Mouse (Mus musculus): ENCODE results near the gene Tspan11.

Gene Tspan11

DNA sequence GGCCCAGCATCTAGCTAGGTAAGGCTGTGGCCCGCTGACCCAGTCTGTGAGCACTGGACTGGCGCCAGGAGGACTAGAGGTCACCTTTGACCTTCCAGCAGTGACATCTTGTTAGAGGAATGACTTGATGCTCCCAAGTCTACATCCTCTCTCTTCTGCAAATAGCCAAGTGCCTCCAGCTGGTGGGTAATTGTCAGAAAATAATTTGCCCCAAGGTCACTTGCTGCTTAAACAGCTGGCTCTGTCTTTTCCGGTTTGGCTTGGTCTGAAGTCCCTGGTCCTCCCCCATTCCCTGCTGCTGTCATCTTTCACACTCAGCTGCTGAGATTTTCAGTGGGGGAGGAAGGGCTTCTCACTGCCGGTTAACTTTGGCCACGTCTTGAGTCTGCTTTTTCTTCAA lies 45.3 kb downstream of the Tspan11 start:
- no peak for DNase-seq (ENCODE audit: low spot score in 2 of 2)

GRCm38 (mm10) chr6:127933841-127934240 lies 46.5 kb downstream of the Tspan11 start:
- no peak for DNase-seq (ENCODE audit: low spot score in 2 of 2)

DNA sequence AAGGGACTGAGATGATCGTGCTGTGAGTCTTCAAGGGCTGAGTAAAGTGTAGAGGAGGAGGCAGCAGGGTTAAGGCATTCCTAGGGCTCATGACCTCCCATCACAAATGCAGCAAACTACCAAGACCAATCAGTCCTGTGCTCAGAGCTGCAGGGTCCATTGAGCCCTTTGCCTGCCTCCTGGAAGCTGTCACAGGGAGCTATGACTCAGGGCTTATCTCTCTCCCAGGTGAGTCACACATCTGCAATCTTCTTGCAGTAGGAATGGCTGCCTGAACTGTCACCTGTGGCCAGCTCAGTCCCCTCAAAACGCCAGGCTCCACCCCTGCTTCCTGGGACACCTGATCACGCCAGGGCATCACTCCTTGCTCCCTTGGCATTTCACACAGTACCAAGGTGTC lies 47.7 kb downstream of the Tspan11 start:
- DNase-seq (ENCODE audit: low spot score in 2 of 2): no peak

- DNase-seq (ENCODE audit: low spot score in 2 of 2): no peak
These were observed 55.0 kb downstream of the Tspan11 start for GRCm38 (mm10) chr6:127942421-127942820.

GRCm38 (mm10) chr6:127945725-127946124 lies 58.3 kb downstream of the Tspan11 start:
- peak; percentile 28 to 60 for DNase-seq (ENCODE audit: low spot score in 2 of 2)

- DNase-seq (ENCODE audit: low spot score in 2 of 2): no peak
These were observed 61.3 kb downstream of the Tspan11 start for GRCm38 (mm10) chr6:127948656-127949055.

- no peak for DNase-seq (ENCODE audit: low spot score in 2 of 2)
These were observed 62.5 kb downstream of the Tspan11 start for GRCm38 (mm10) chr6:127949885-127950284.

- no peak for DNase-seq (ENCODE audit: low spot score in 2 of 2)
These were observed 65.7 kb downstream of the Tspan11 start for GRCm38 (mm10) chr6:127953071-127953470.

DNA sequence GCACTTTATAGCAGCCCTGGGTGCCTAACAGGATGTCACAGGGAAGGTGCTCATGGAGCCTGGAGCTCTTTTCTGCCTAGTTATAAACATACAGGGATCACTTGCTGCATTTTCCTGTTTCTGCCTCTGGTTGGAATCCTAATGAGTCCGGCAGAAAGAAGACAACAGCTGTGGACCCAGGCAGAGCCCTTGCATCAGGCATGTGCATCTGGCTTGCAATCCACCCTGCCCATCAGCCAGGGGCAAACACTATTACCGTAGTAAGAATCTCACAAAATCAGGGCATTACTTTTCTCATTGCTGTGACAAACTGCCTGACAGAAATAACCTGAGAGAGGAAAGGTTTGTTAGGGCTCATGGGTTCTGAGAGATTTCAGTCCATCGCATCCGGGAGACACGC lies 68.8 kb downstream of the Tspan11 start:
- no peak for DNase-seq (ENCODE audit: low spot score in 2 of 2)

- DNase-seq (ENCODE audit: low spot score in 2 of 2): no peak
These were observed 72.8 kb downstream of the Tspan11 start for GRCm38 (mm10) chr6:127960203-127960602.

DNA sequence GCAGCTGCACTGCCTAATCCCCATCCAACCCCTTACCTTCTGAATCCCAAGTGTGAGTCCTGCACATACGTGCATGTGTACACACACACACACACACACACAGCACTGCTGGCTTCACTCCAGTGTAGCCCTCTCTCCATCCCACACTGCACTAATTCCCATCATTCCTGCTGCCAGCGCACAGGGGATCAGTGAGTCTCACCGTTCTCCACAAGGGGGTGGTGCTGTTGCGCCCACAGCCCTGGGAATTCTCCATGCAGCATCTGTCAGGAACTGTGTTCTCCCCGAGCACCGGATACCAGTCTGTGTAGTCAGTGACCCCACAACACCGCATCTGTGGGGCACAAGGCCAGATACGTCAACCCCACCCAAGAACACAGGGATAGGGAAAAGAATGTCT lies 78.1 kb downstream of the Tspan11 start:
- DNase-seq (ENCODE audit: low spot score in 2 of 2): no peak

DNA sequence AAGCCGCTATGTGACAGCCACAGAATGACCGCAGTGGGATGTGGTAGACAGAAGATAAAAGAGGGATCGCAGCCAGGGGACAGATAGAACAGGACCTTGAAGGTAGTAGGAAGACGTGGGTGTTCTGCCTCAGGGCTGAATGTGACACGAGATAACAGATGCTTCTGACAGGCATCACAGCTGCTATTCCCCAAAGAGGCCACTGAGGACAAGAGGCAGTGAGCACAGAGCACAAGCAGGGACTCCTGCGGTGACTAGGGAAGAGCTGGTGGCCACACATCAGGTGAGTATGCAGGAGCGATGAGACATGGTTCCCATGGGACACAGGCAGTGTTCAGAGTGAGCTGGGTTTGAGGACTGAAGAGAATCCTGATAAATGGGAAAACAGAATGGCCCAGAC lies 82.3 kb downstream of the Tspan11 start:
- DNase-seq (ENCODE audit: low spot score in 2 of 2): no peak

GRCm38 (mm10) chr6:127970120-127970519 lies 82.7 kb downstream of the Tspan11 start:
- peak; percentile 34 to 74 for DNase-seq (ENCODE audit: low spot score in 2 of 2)

- DNase-seq (ENCODE audit: low spot score in 2 of 2): no peak
These were observed 83.5 kb downstream of the Tspan11 start for GRCm38 (mm10) chr6:127970848-127971247.

- DNase-seq (ENCODE audit: low spot score in 2 of 2): no peak
These were observed 84.5 kb downstream of the Tspan11 start for GRCm38 (mm10) chr6:127971931-127972330.

- DNase-seq (ENCODE audit: low spot score in 2 of 2): no peak
These were observed 86.2 kb downstream of the Tspan11 start for GRCm38 (mm10) chr6:127973553-127973952.

GRCm38 (mm10) chr6:127974000-127974399 lies 86.6 kb downstream of the Tspan11 start:
- no peak for DNase-seq (ENCODE audit: low spot score in 2 of 2)

- DNase-seq (ENCODE audit: low spot score in 2 of 2): no peak
These were observed 89.3 kb downstream of the Tspan11 start for GRCm38 (mm10) chr6:127976695-127977094.

DNA sequence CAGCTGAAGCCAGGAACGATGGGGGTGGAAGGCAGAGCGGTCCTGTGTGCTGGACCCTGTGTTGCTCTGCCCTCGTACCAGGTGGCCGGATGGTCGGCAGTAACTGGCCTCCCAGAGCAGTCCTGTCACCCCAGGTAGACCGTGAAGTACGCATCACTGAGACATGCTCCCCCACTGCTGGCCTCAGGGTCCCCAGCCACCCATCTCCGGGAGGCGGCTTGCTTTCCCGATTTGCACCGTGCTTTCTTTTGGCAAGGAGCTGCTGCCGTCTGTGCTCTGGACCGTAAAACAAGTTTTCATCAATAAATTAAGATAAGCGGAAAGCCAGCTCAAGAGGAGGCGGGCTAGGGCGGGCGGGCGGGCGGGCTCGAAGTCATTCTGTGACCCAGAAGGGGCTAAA lies 91.6 kb downstream of the Tspan11 start:
- DNase-seq (ENCODE audit: low spot score in 2 of 2): no peak

- DNase-seq (ENCODE audit: low spot score in 2 of 2): no peak
These were observed 92.4 kb downstream of the Tspan11 start for GRCm38 (mm10) chr6:127979831-127980230.

DNA sequence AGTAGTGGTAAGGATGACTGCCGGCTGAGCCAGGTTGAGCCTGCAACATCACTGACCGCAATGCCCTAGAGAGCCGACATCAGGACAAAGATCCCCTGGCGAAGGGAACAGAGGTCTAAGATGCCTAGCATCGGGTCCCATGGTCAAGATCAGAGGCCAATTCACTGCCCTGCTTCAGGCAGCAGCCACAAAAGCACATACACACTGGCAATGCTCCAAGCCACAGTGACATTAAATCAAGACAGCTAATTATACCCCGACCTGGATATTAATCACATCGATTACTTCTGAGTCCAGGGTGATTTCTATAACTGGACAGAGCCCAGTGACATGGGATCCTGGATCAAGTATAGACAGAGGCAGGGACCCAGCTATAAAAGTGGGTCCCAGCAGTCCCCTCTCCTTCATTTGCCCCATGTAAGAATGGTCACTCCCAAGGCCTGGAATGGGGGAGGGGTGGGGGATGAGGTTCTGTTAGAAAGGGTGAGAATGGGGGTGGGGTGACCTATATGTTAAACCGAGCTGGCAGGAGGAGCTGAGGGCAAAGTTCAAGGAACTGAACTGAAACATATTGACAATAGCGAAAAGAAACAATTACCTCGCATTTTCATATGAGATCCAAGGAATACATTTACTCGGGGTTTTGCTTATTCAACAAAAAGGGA lies 93.1 kb downstream of the Tspan11 start:
- DNase-seq (ENCODE audit: low spot score in 2 of 2): no peak

DNA sequence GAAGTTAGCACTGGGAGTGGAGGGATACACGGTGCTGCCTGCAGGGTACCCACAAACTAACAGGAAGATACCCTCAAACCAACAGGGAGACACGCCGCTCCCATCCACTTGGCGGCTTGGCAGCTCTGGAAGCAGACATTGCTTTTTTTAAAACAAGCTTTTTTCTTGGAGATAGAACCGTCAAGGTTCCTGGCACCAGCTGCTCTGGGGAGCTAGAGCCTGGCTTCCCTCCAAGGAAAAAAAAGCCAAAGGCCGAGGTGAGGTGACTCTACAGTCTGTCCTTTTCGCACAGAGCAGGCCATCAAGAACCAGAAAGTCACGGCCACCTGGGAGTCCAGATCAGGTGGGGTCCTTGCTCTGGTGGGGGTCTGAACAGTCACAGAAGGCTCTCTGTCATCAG lies 93.8 kb downstream of the Tspan11 start:
- DNase-seq (ENCODE audit: low spot score in 2 of 2): no peak

DNA sequence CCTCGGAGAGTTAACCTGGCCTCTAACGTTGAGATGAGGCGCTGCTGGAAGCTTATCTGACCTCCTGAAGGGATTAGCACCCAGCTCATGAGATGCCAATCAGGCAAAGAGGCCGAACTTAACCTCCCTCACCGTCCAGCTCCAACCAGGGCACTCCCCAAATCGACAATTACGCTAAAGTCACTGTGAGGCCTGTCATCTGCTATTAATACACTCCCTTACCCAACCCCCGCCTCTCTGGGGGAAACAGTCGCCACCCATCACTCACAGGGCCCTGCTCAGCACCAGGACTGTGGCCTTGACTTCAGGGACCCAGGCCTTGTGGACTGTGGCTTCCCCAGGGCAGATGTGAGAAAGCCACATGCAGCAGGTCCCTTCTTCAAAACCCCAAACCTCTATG lies 99.0 kb downstream of the Tspan11 start:
- DNase-seq (ENCODE audit: low spot score in 2 of 2): no peak

DNA sequence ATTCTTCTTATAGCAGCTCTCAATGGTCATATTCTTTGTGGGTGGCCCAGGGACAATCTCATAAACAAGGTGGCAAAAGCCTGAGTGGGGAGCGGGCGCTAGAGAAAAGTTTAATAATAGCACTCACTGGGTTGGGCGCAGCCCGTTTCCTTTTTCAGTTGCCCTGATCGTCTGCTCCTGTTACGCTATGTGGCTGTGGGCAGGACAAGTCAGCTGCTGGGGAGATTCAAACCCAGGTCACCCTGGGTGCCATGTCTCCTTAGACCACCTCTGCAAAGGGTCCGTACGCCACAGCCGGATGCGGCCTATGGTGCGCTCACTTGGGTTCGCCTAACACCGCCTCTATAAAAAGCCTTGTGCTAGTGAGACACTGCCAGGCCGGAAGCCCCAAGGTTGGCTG lies 100.0 kb downstream of the Tspan11 start:
- no peak for DNase-seq (ENCODE audit: low spot score in 2 of 2)
